Mouse (Mus musculus) olfactory bulb, adult 2 months (tissue): ENCODE data around the gene Uqcc2.

Experiments used
- CTCF ChIP-seq: fragments of 200-500 bp; IDR thresholded peaks from 2 replicates; pipeline ENCODE4 v1.5.1; 2012; ENCODE audit warnings: low read depth, mild to moderate bottlenecking, low read length, moderate library complexity; ENCODE audit not compliant: insufficient read depth
- POLR2A ChIP-seq: fragments of 200-500 bp; IDR thresholded peaks from 2 replicates; pipeline ENCODE4 v1.6.1; 2012; ENCODE audit warnings: mild to moderate bottlenecking, low read depth, low read length, moderate library complexity; ENCODE audit not compliant: insufficient read depth

- TF ChIP-seq CTCF (no peak), POLR2A (no peak)
Measured at GRCm38 (mm10) chr17:27128189-27128588, 5.5 kb downstream of the Uqcc2 start.
